Mouse (Mus musculus) frontal cortex, adult (tissue): ENCODE results near the gene Hspbp1.

Source experiments
- ATAC-seq: cut with Nextera tagmentation; 2 replicates; pipeline ENCODE4 v1.9.2; 2017; ENCODE audit warnings: mild to moderate bottlenecking, moderate library complexity, mixed read lengths; ENCODE audit not compliant: low TSS enrichment

The Hspbp1 gene

GRCm38 (mm10) chr7:4684632-4685417 is at the start of gene Hspbp1:
Gene Hspbp1, minus strand, starts transcription at chr7:4685068.
- peak; percentile 97 for ATAC-seq

- ATAC-seq: no peak
These were observed 48.1 kb upstream of the Hspbp1 start for GRCm38 (mm10) chr7:4732968-4733392.

GRCm38 (mm10) chr7:4731090-4731489 is 46.2 kb upstream of the Hspbp1 start:
- no peak for ATAC-seq

GRCm38 (mm10) chr7:4725169-4725568 is 40.3 kb upstream of the Hspbp1 start, which contains the start of gene Tmem150b:
Gene Tmem150b, minus strand, starts transcription at chr7:4725249.
- ATAC-seq: no peak

- ATAC-seq: no peak
These were observed 39.5 kb upstream of the Hspbp1 start for GRCm38 (mm10) chr7:4724359-4724758.

GRCm38 (mm10) chr7:4723508-4723907 is 38.6 kb upstream of the Hspbp1 start:
- ATAC-seq: peak; percentile 97

DNA sequence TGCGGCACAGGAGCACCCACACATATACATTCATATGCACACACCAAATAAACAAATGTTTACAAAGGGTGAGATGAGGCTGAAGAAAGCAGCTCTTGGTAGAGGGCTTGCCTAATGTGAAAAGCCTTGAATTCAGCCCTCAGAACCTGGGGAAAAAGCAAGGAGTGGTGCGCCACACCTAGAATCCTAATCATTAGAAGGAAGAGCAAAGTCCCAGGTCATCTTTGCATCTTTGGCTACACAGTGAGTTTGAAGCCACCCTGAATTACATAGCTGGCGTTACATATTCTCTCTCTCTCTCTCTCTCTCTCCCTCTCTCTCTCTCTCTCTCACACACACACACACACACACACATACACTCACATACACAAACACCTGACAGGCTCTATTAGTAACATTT is 34.4 kb upstream of the Hspbp1 start:
- ATAC-seq: no peak

GRCm38 (mm10) chr7:4716955-4717354 is 32.1 kb upstream of the Hspbp1 start:
- no peak for ATAC-seq

DNA sequence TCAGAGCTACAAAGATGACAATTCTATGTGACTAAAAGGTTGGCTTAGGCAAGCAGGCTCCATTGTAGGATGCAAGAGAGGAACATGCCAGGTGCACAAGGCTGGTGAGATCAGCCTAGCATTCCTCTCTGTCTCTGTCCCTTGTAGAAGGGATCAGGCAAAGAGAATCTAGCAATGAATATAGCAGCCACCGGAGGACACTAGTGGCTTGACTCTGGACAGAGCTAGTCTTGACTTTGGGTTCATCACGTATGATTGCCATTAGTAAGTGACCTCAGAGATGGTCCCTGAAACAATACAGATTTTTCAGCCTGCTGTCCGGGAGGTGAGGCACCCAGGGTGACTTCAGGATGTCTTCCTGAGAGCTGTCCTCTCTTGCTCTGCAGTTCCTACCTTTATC is 27.7 kb upstream of the Hspbp1 start:
- no peak for ATAC-seq

- ATAC-seq: peak; percentile 16; the same call in 1 of the 2 replicates
These were observed 20.2 kb upstream of the Hspbp1 start for GRCm38 (mm10) chr7:4705098-4705497.

DNA sequence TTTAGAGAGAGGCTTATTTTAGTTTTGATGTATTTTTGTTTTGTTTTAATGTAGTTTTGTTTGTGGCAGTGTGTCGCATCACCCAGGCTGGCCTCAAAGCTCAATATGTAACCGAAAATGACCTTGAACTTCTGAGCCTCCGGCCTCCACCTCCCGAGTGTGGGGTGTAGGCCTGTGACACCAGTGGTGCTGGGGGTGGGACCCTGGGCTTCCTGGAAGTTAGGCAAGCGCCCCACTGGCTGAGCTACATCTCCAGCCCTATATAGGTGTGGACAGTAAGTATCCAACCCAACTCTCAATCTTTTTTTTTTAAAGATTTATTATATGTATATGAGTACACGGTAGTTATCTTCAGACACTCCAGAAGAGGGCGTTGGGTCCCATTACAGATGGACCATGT is 18.3 kb upstream of the Hspbp1 start:
- no peak for ATAC-seq

GRCm38 (mm10) chr7:4702334-4702733 is 17.5 kb upstream of the Hspbp1 start:
- ATAC-seq: no peak

- ATAC-seq: no peak
These were observed 8.1 kb upstream of the Hspbp1 start for GRCm38 (mm10) chr7:4693004-4693403.

DNA sequence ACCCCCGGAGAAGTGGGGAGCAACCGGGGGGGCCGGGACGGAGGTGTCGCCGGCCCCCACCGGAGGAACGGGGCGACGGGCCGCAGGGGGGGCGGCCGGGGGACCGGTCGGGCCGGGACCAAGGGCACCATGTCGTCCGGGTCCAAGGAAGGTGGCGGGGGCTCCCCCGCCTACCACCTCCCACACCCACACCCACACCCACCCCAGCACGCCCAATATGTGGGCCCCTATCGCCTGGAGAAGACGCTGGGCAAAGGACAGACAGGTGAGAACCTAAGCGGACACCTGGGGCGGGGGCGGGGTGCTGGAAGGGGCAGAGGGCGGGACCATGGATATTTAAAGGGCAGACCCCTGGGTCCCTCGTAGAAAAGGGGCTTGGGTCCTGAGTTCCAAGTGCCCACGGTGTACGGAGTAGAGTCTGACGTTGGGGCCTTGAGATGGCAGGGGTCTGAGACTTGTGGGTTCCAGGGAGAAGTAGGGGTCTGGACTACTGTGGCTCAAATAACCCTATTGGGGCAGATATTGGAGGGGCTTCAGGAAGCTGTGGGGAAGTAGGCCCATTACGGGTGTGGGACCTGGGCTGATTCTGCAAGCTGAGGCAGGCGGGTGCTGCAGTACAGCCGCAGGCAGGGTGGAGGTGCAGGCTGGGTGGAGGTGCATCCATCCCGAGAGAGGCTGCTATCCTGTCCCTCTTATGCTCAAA is 6.2 kb upstream of the Hspbp1 start:
- ATAC-seq: peak; percentile 54

DNA sequence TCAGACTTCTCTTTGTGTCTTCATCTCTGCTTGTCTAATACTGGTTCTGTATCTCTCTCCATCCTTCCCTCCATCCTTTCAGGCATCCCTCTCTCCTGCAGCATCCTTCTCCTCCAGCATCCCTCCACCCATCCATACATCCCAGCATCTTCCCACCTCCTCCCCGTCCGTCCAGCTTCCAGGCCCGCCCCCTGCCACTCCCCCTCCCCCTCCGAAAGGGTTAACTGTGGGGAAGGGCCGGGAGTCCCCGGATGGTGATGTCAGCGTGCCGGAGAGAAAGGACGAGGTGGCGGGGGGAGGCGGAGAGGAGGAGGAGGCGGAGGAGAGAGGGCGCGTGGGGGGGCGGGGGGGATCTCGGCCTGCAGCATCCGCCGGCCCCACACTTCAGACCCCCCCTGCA is 5.5 kb upstream of the Hspbp1 start, which contains the start of gene Brsk1:
Brsk1 (plus strand) TSS at position 218 of the 400 bp plus-strand sequence.
- ATAC-seq: peak; percentile 64

DNA sequence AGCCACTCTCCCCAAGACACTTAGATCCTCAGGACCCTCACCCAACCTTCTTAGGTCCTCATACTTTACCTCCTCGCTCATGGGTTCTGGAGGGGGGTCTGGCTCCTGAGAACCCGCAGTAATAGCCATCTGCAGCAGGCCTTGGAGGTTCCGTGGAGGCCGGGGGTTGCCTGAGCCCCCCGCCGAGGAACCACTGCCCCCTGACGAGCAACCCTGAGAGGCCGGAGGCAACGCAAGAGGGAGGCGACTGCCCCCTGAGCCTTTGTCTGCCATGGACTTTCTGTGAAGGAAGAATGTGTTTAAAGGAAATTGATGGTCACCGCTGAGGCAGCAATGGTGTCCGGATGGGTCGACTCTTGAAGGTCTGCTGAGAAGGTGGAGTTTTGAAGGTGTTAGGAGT is 665 bp downstream of the Hspbp1 start:
- ATAC-seq: peak; percentile 5; the same call in 1 of the 2 replicates

DNA sequence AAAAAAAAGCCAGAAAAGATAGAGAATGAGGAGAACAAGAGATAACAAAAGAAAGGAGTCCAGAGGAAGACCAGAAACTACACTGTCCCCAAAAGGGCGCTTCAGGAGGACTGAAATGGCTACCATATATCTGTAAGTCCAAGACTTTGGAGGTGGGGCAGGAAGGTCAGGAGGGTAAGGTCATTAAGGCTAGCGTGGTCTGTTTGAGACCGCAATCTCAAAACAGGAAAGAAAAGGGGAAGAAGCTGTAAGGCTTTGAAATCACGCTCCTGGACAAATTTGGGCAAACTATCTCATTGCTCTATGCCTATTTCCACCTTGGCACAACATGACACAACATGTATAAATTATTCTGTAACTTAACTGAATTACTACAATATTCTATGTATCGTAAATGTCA is 1.6 kb downstream of the Hspbp1 start:
- no peak for ATAC-seq

GRCm38 (mm10) chr7:4675200-4675599 is 9.7 kb downstream of the Hspbp1 start:
- ATAC-seq: no peak

DNA sequence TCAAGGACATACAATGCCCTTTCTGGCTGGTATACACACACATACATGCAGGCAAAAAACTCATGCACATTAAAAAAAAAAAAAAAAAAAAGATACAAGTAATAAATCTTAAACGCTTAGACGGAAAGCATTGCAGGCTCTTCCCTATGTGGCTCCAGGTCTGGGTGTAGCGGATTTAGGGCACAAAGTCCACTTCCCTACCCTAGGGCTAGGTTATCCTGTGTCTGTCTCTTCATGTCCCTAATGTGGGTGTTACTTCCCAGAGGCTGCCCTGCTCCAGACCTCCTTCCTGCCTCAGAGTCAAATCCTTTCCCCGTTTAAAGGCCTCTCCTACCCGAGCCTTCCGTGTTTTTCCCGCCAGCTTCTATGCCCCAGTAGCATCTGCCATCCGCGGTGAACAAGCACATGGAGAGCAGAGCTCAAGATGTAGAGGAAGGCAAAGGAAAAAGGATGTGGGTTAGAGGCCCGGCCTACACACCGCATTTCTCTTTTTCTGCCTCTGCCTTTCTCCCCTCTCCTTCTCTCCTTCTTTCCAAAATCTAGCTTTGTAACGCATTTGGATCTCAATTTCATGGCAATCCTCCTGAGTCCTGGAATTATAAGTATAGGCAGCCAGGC is 10.6 kb downstream of the Hspbp1 start:
- ATAC-seq: no peak

DNA sequence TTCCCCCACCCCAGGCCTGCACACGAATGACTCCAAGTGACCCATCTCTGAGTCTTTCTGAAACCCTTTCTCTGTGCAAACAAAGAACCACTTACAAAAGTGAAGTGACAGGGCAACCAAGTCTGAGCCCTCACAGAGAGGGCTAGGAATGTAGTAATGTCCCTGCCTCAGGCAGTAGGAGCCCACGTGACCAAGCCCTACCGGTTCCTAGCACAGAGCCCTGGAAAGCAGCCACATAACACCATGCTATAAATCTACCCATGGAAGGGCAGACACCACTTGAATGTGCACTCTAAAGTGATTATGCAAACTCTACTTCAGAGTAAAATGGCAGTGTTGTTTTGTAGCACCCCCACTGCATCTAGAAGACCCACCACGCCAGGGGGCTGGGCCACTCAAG is 12.9 kb downstream of the Hspbp1 start:
- ATAC-seq: no peak

DNA sequence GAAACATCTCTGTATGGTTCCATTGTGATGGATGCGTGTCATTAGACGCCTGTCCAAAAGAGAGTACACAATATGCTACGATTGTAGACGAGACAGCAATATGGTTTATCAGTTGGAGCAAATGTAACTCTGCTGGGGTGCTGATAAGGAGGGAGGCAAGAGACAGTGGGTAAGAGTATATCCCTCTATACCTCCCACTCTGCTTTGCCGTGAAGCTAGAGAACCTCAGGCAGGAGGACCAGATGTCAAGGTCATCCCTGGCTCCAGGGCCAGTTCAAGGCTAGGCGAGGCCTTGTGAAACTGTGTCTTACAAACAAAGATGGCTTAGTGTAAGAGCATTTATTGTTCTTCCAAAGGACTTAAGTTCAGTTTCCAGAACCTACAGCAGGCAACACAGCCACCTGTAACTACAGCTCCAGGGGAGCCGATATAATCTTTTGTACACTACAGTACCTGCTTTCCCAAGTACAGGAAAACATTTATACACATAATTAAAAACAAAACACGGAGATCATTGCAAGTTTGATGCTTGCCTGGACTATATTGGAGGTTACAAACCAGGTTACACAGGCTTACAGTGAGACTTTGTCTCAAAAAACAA is 14.1 kb downstream of the Hspbp1 start:
- ATAC-seq: no peak

GRCm38 (mm10) chr7:4669156-4669555 is 15.7 kb downstream of the Hspbp1 start:
- no peak for ATAC-seq
